Mouse (Mus musculus): ENCODE data around the gene Apopt1.
A peak's percentile ranks its signal among the peaks of the same experiment; 100 is the strongest.

Gene Apopt1

GRCm38 (mm10) chr12:111745274-111745673 lies 32.2 kb downstream of the Apopt1 start:
- DNase-seq (ENCODE audit: low spot score), result no peak

GRCm38 (mm10) chr12:111746091-111746490 lies 33.0 kb downstream of the Apopt1 start:
- DNase-seq (ENCODE audit: low spot score), result peak; percentile 79

- no peak for DNase-seq (ENCODE audit: low spot score)
Observed at GRCm38 (mm10) chr12:111747421-111747820, 34.4 kb downstream of the Apopt1 start.

- DNase-seq (ENCODE audit: low spot score), result no peak
Observed at GRCm38 (mm10) chr12:111750739-111751138, 37.7 kb downstream of the Apopt1 start.

- no peak for DNase-seq (ENCODE audit: low spot score)
Observed at GRCm38 (mm10) chr12:111752491-111752890, 39.4 kb downstream of the Apopt1 start.

- no peak for DNase-seq (ENCODE audit: low spot score)
Observed at GRCm38 (mm10) chr12:111753347-111753746, 40.3 kb downstream of the Apopt1 start.

- no peak for DNase-seq (ENCODE audit: low spot score)
Observed at GRCm38 (mm10) chr12:111754710-111755109, 41.6 kb downstream of the Apopt1 start.

- no peak for DNase-seq (ENCODE audit: low spot score)
Observed at GRCm38 (mm10) chr12:111755231-111755630, 42.2 kb downstream of the Apopt1 start.

GRCm38 (mm10) chr12:111756082-111756697 lies 43.1 kb downstream of the Apopt1 start:
- DNase-seq (ENCODE audit: low spot score), result peak; percentile 82

GRCm38 (mm10) chr12:111756698-111757082 lies 43.6 kb downstream of the Apopt1 start:
- peak; percentile 58 for DNase-seq (ENCODE audit: low spot score)

GRCm38 (mm10) chr12:111757561-111758325 lies 44.7 kb downstream of the Apopt1 start:
- DNase-seq (ENCODE audit: low spot score), result no peak

- DNase-seq (ENCODE audit: low spot score), result peak; percentile 60
Observed at GRCm38 (mm10) chr12:111758381-111759175, 45.5 kb downstream of the Apopt1 start, which contains the start of gene Klc1. Klc1 (plus strand) TSS chr12:111758849.

GRCm38 (mm10) chr12:111759176-111760061 lies 46.4 kb downstream of the Apopt1 start:
- peak; percentile 48 for DNase-seq (ENCODE audit: low spot score)

- DNase-seq (ENCODE audit: low spot score), result no peak
Observed at GRCm38 (mm10) chr12:111760306-111760908, 47.3 kb downstream of the Apopt1 start.

GRCm38 (mm10) chr12:111762620-111763280 lies 49.7 kb downstream of the Apopt1 start:
- no peak for DNase-seq (ENCODE audit: low spot score)

- DNase-seq (ENCODE audit: low spot score), result no peak
Observed at GRCm38 (mm10) chr12:111766313-111767236, 53.5 kb downstream of the Apopt1 start.

- DNase-seq (ENCODE audit: low spot score), result no peak
Observed at GRCm38 (mm10) chr12:111768322-111768928, 55.4 kb downstream of the Apopt1 start.

- peak; percentile 17 for DNase-seq (ENCODE audit: low spot score)
Observed at GRCm38 (mm10) chr12:111769306-111769705, 56.2 kb downstream of the Apopt1 start.

All from adipocyte (in vitro differentiated cells).